Mouse (Mus musculus) left cerebral cortex, adult 9 months (tissue): ENCODE measurements at regions not wholly inside any gene's neighbourhood (a gene's known extent, or its start where the extent isn't known, plus 50 kb on each side); places are given as distances from the start of the nearest gene placed in this dataset.
"Not testable (repeated sequence)": the region's sequence is repeated elsewhere in the genome, so short reads cannot be mapped to it uniquely, and the experiment has no call there.

Experiments used
- DNase-seq, 2 experiments: peaks; one replicate each; pipeline ENCODE4 v3.0.0; 2022; ENCODE audit warnings: low spot score in 2 of 2

DNA sequence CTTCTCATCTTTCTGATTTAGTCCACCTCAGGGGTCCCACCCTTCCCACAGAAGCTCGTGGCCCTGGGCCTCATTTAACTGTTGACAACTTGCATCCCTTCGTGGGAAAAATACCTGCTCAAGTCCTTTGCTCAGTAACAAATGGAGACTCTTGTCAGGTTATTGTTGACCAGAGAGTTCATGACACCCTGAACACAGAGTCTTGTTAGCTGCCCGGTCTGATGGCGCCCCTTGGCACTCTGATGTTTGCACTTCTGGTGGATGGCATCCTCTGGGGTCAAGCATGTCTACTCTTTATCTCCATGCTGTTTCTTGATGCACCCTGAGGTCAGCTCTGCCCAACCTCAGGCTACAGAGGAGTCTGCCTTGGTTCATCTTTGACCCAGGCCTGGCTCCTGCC is 157.6 kb upstream of the Trpc7 start:
- no peak for DNase-seq

DNA sequence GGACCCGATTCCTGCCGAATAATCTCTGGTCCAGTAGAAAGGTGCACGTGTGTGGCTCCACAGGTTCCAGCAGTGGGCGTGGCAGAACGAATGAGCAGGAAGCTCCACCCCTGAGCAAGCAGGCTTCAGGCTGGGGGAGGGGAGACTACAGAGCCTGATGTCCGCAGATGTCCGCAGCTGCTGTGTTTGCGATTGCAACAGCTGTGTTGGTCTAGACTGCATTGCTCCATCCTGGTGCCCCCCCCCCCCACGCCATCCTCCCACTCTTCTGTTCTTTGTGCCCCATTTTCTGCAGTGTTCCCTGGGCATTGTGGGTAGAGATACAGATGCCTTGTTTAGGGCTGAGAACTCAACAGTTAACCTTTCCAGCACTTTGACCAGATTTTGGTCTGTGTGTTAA is 150.3 kb upstream of the Trpc7 start:
- not testable (repeated sequence) for DNase-seq

DNA sequence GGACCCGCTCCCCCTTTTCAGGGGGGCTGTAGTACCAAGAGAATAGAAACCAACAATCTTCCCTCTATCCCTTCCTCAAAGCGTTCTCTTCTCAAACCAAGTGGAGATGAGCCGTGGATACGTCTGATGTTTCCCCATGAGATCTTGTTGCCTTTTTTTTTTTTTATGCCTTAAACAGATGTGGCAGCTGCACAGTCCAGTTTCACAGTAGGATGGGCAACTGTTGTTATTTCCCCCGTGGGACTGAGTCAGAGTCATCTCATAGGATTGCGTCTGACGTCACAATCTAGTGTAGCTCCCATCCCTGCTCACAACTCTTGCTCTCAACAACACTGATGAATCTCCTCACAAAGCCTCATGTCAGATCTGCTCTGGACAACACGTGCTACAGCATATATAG is 148.7 kb upstream of the Trpc7 start:
- no peak for DNase-seq

DNA sequence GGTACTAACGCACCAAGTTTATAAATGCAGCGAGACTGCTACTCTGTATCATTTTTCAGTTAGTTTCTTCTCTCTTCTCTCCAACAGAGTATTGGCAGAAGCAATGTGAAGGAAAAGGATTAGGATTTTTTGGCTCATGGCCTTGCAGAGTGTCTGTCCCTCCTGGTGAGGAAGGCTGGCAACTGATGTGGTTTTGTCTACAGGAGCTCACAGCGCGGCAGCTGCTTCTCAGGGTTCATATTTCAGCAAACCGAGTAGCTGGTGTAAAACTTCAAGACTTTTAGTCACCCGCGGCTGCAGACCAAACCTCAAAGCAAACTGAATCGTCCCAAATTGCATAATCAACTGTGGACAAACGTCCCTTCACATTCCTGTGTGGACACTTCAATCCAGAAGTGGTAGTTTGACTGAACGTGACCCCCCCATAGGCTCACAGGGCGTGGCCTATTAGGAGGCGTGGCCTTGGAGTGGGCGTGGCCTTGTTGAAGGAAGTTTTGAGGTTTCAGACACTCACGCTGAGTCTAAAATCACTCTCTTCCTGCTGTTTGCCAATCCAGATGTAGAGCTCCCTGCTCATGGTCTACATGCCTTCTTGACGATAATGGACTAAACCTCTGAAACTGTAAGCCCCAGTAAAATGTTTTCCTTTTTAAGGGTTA is 147.7 kb upstream of the Trpc7 start:
- DNase-seq = no peak

DNA sequence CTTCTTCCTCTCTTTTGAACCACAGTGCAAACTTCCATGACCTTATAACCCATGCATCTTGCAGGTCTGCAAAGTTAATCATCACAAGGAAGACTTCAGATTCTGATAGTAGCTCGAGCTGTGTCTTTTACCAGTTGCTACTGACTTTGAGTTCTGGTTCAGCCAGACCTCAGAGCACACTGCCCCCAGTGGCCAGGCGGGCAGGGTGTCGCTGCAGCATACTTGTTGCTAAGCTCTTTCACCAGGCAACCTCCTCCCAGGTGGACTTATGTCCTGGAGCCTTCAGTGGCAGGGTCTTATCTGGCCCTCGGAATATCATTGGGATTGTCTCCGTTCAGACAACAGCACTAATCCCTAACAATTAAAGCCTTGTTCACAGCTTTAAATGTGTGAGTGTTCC is 146.7 kb upstream of the Trpc7 start:
- DNase-seq = no peak

DNA sequence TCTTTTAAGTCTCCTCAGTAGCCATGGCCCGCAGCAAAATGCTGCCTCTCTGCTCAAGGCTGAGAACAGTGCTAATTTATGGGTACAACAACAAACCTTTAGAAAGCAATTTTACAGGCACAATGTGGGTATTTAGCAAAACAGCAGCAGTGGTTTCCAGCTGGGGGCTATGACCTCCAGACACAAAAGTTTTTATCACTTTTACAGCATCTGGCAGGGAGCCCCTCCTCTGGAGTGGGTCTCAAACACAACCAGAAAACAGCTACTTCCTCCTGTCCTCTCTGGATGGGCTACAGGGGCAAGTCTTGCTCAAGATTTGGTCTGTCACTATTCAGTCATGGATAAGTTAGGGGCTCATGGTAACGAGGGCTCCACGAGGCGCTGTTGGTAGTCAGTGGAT is 137.1 kb upstream of the Trpc7 start:
- no peak for DNase-seq

DNA sequence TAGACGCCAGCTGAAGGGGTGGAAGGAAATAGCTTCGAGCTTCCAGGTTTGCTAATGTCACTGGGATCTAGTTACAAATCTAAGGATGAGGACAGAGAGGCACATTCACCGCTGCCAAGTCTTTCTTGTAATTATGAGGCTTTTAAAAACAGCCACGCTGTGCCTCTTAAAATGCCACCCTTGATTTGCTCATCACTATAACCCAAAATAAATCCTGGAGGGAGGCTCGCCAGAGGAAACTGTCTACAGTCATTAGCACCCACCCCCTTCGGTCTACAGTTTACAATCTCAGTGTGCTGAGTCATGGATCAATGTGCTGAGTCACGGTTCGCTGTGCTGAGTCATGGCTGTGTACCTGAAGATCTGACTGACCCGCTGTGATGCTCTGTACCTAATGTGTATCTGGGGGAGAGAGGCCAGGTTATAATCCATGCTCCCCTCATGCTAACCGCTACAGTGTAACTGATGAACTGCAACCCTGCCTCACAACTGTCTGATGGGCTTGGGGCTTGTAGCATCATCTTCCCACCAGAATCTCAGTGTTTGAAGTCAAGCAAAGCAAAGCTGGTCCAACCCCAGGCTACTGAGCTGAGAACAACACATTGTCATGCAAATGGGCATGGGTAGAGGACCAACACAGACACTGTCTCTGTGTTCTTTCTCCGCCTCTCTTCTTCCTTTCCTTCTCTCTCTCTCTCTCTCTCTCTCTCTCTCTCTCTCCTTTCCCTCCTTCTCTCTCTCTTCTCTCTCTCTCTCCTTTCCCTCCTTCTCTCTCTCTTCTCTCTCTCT is 122.0 kb upstream of the Trpc7 start:
- peak; percentile 58 to 80 for DNase-seq

DNA sequence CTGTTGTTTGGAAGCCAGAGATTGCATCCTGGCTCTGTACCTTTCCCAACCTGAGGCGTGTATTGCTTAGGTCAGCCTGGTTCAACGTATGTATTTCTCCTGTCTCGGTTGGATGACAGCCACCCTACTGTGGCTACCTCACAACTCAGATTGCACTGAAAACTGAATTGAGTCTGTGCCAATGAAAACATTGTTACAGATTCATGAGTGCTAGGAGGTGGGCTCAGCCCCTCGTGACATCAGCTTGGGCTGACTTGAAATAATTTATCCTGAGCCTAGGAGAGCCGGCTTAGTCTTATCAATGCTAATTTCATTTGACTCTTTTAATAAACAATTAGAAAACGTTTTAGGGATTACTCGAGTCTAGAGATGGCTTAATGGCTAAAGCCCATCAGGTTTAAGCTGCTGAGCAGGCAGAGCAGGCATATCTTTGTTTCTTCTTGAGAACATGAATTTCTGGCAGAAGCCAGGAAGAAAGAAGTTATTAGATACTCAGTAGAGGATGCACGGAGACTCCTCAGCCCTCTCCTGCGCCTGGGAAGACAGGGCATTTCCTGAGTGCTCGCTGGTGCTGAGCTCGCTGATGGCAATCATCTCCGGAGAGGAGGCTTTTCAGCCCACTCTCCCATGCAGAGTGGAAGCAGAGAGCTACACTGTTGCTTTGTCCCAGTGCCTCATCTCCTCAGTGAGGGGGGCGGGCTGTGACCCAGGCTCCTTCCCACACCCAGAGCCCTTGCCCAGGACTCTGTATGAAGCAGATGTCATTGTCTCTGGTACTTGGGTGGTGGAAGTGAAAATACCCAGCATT is 120.9 kb upstream of the Trpc7 start:
- peak in 1 of 2 experiments; percentile 7 for DNase-seq

DNA sequence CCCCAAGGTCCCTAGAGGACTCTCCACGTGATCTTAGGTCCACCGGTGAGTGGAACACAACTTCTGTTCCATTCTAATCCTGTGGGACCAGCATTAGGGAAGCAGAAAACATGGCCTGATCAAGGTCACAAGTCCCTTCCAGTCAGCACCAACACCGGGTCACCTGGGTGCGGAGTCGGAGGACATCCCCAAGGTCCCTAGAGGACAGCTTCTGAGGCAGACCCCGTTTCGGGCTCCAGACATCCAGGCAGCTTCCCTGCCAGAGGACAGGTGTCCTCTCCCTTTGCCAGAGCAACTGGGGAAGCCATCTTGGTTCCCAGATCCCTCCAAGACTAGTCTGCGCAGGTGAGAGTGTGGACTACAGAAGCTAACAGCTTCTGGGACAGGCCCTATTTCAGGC is 111.4 kb upstream of the Trpc7 start:
- DNase-seq = not testable (repeated sequence)

DNA sequence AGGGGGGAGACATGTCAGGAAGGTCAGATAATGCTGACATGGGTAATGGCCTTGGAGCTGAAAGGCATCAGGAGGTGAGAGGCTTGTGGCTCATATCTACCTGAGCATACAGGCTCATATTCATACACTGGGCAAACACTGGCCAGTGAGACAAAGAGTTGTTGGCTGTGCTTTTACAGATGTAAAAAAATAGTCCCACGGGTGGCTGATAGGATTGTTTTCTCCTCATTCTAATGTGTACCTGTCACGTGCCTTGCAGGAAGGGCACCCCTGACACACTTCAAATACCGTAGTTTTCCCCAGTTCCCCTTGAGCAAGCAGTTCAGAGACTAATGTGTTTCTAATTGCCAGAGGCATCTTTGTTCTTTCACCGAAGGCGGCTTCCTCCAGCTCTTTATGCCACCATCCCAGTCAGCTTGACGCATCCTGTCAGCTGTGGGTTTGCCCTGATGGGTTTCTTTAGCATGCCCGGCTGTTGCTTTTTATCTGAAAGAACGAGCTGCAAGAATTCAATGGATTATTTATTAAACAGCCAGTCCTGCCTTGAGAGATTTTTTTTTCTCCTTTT is 107.9 kb upstream of the Trpc7 start:
- DNase-seq = no peak

DNA sequence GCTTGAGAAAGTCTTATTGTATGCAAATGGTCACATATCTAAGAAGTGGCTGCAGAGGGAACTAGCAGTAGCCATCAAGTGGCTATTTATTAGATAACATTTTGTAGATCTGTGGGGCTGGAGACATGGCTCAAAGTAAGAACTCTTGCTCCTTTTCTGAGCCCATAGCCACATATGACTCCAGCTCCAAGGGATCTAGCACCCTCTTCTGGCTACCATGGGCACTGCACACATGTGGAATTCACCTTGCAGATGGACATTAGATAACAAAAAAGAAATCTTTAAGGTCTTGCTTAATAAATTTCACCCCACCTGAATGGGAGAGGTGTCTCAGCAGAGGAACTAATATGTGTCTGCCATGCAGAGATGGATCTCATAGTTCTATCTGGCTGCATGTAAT is 96.2 kb upstream of the Trpc7 start:
- no peak for DNase-seq

DNA sequence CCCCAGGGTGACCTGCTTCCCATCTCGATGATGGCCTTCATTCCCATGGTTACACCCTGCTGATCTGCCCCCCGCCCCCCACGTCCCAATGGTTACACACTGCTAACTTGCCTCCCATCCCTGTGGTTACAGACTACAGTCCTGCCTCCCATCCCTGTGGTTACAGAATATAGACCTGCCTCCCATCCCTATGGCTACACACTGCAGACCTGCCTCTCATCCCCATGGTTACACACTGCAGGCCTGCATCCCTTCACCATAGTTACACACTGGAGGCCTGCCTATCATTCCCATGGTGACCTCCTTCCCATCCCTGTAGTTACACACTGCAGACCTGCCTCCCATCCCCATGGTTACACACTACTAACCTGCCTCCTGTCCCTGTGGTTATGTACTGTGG is 78.3 kb upstream of the Trpc7 start:
- no peak for DNase-seq

DNA sequence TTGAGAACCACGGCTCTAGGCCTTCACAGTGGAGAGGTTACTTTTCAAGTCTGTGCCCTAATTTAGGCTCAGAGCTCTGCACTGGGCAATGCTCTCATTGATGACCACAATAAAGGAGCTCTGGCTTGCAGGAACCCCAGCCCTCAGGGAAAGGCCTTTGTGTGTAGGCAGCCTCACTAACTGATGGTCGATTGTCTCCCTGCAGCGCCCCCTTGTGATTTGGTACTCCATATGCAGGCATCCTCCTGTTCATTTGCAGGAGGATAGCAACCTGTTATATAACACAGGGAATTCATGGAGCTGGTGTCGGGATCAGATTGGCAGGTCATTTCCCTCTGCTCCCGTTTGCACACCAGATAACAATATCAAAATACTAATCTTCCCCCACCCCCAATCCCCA is 59.6 kb upstream of the Trpc7 start:
- DNase-seq = no peak

DNA sequence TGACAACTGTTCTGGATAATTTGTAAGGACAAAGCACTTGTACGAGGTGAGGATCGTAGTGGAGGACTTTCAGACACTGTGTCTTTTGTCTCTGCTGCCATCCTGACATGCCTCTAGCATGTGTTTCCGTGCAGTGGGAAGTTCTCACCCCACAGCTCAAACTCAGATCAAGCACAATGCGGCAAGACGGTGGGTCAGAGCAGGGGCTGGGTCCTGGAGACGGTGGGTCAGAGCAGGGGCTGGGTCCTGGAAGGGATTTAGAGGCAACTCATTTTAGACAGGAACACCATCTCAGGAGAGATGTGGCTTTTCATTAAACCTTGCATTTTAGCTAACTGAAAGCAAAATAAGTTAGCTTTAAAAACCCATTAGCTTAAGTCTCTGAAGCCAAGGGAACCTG is 52.3 kb upstream of the Trpc7 start:
- no peak for DNase-seq

DNA sequence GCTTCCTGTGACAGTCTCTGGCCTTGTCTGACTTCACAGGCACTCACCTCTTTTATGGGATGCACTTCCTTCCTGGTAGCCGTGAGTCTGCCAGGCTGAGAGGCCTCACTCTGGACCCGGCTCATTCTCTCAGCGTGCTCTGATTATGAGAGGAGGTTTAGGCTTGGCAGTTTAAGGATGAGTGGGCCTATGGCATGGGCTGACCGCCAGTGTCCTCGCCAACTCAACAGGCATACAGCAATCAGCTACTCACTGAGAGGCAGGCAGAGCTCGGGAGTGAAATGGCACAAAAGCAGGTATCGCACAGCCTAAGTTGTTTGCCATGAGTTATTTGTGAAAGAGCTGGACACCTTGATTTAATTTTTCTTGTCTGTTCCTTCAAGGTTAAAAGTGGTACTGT is 51.5 kb upstream of the Trpc7 start:
- DNase-seq = no peak
